Mouse (Mus musculus): ENCODE data around the gene Tubb3. TPM values are rescaled to one million over a fixed set of nuclear protein-coding genes. Genes with fewer than 3 reads are reported as not detected.
"Not testable (repeated sequence)": the region's sequence is repeated elsewhere in the genome, so short reads cannot be mapped to it uniquely, and the experiment has no call there.

Gene Tubb3
- polyA plus RNA-seq, 1 experiment from 2014 or later, result 23.9 TPM

DNA sequence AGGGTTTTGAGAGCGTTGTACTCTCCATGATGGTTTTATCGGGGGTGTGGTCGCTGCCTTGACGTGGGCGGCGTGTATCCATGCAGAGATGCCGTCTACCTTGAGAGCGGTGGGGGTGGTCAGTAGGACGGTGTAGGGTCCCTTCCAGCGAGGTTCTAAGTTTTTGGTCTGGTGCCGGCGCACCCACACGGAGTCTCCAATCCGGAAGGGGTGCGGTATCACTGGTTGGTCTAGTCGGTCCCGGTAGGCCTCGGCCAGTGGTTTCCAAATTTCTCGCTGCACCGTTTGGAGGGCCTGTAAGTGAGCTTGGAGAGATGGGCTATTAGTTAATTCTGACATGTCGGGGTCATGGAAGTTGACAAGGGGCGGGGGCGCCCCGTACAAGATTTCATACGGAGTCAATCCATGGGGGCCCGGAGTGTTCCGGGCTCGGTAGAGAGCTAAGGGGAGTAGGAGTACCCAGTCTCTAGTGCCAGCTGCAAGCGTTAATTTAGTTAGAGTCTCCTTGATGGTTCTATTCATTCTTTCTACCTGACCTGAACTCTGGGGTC is 17.2 kb downstream of the Tubb3 start:
- H3K9me3 ChIP-seq (ENCODE audit: control insufficient read depth), result peaks cover 30% of the 10 kb centered on the region; the same call in 1 of the 2 replicates
- no peak for TF ChIP-seq CTCF (IDR thresholded peaks at IDR 0.05; ENCODE audit: low read depth)
- H3K27ac ChIP-seq (ENCODE audit: low read depth, low read length), result no peak overlapping the region
- no peaks in the 10 kb centered on the region for H3K4me1 ChIP-seq (replicated peaks; ENCODE audit: control insufficient read depth, insufficient read depth, low read length)
- H3K9ac ChIP-seq (ENCODE audit: low read depth, low read length), result no peak overlapping the region
- H3K27me3 ChIP-seq (replicated peaks; ENCODE audit: control insufficient read depth, insufficient read depth, low read length), result no peaks in the 10 kb centered on the region
- H3K4me3 ChIP-seq (ENCODE audit: low read depth, low read length), result no peak overlapping the region
- no peaks in the 10 kb centered on the region for H3K36me3 ChIP-seq (ENCODE audit: control insufficient read depth, insufficient read depth)
- 98% methylated on average over 29 of the region's 29 CpGs for WGBS
- no peak overlapping the region for H3K4me2 ChIP-seq (replicated peaks; ENCODE audit: low read depth)
- ATAC-seq, result no peak

- Histone ChIP-seq H3K4me1 (replicated peaks; ENCODE audit: control insufficient read depth, insufficient read depth, low read length) (no peaks in the 10 kb centered on the region), H3K9ac (ENCODE audit: low read depth, low read length) (no peak overlapping the region), H3K9me3 (ENCODE audit: control insufficient read depth) (peaks cover 30% of the 10 kb centered on the region; the same call in 1 of the 2 replicates), H3K36me3 (ENCODE audit: control insufficient read depth, insufficient read depth) (no peaks in the 10 kb centered on the region), H3K4me2 (replicated peaks; ENCODE audit: low read depth) (no peak overlapping the region), H3K27me3 (replicated peaks; ENCODE audit: control insufficient read depth, insufficient read depth, low read length) (no peaks in the 10 kb centered on the region), H3K4me3 (ENCODE audit: low read depth, low read length) (no peak overlapping the region), H3K27ac (ENCODE audit: low read depth, low read length) (no peak overlapping the region)
- WGBS, result 96% methylated on average over 23 of the region's 23 CpGs
- ATAC-seq, result no peak
- TF ChIP-seq CTCF (IDR thresholded peaks at IDR 0.05; ENCODE audit: low read depth), result no peak
Measured at GRCm38 (mm10) chr8:123428939-123429721, 17.9 kb downstream of the Tubb3 start.

DNA sequence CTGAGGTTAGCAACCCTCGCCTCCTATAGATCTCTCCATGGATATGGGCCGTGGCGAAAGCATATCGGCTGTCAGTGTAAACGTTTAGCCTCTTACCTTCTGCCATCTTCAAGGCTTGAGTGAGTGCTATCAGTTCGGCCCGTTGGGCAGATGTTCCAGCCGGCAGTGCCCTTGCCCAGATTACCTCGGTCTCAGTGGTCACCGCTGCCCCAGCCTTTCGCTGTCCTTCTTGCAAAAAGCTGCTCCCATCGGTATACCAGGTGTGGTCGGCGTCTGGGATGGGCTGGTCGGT is 18.4 kb downstream of the Tubb3 start:
- 93% methylated on average over 15 of the region's 15 CpGs for WGBS
- H3K27me3 ChIP-seq (replicated peaks; ENCODE audit: control insufficient read depth, insufficient read depth, low read length); H3K4me1 ChIP-seq (replicated peaks; ENCODE audit: control insufficient read depth, insufficient read depth, low read length); H3K4me3 ChIP-seq (ENCODE audit: low read depth, low read length); H3K27ac ChIP-seq (ENCODE audit: low read depth, low read length); H3K36me3 ChIP-seq (ENCODE audit: control insufficient read depth, insufficient read depth); ATAC-seq; H3K4me2 ChIP-seq (replicated peaks; ENCODE audit: low read depth); H3K9ac ChIP-seq (ENCODE audit: low read depth, low read length): not testable (repeated sequence)
- H3K9me3 ChIP-seq (ENCODE audit: control insufficient read depth), result peaks cover 30% of the 10 kb centered on the region; the same call in 1 of the 2 replicates

DNA sequence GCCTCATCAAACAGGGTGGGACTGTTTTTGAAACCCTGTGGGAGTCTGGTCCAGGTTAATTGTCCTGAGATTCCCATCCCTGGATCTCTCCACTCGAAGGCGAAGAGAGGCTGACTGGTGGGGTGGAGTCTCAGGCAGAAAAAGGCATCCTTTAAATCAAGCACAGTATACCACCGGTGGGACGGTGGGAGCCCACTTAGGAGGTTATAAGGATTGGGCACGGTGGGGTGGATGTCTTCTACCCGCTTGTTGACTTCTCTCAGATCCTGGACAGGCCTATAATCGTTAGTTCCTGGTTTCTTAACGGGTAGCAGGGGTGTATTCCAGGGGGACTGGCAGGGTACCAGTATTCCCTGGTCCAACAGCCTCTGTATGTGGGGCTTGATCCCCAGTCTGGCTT is 19.7 kb downstream of the Tubb3 start:
- ATAC-seq; H3K4me2 ChIP-seq (replicated peaks; ENCODE audit: low read depth); H3K27ac ChIP-seq (ENCODE audit: low read depth, low read length); H3K9ac ChIP-seq (ENCODE audit: low read depth, low read length); H3K4me1 ChIP-seq (replicated peaks; ENCODE audit: control insufficient read depth, insufficient read depth, low read length); H3K4me3 ChIP-seq (ENCODE audit: low read depth, low read length); H3K36me3 ChIP-seq (ENCODE audit: control insufficient read depth, insufficient read depth); H3K27me3 ChIP-seq (replicated peaks; ENCODE audit: control insufficient read depth, insufficient read depth, low read length): not testable (repeated sequence)
- 87% methylated on average over 8 of the region's 8 CpGs for WGBS
- peaks cover 30% of the 10 kb centered on the region; the same call in 1 of the 2 replicates for H3K9me3 ChIP-seq (ENCODE audit: control insufficient read depth)

DNA sequence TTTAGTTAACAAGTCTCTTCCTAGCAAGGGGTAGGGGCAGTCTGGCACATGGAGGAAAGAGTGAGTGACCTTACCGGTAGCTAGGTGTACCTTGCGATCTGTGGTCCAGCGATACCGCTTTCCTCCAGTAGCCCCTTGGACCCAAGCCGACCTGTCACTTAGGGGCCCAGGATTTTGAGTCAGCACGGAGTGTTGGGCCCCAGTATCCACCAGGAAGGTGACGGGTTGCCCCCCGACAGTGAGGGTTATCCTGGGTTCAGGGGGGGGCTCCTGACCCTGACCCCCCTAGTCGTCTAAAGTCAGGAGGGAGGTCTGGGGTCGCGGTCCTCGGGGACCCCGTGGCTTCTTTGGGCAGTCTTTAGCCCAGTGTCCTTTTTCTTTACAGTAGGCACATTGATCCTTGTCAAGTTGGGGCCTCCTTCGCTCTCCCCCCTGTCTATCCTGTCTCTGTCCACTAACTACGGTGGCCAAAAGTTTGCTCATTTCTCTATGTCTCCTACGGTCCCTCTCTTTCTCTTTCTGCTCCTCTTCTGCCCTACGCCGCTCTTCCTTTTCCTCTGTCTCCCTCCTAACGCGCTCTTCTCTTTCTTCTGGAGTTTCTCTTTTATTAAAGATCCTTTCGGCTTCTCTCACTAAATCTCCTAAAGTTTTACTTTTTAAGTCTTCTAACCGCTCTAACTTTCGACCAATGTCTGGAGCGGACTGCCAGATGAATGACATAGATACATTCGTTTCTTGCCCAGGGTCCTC is 20.6 kb downstream of the Tubb3 start:
- Histone ChIP-seq H3K4me2 (replicated peaks; ENCODE audit: low read depth) (no peak overlapping the region), H3K4me3 (ENCODE audit: low read depth, low read length) (no peak overlapping the region), H3K4me1 (replicated peaks; ENCODE audit: control insufficient read depth, insufficient read depth, low read length) (no peaks in the 10 kb centered on the region), H3K27ac (ENCODE audit: low read depth, low read length) (no peak overlapping the region), H3K9me3 (ENCODE audit: control insufficient read depth) (peaks cover 30% of the 10 kb centered on the region; the same call in 1 of the 2 replicates), H3K36me3 (ENCODE audit: control insufficient read depth, insufficient read depth) (no peaks in the 10 kb centered on the region), H3K9ac (ENCODE audit: low read depth, low read length) (no peak overlapping the region), H3K27me3 (replicated peaks; ENCODE audit: control insufficient read depth, insufficient read depth, low read length) (no peaks in the 10 kb centered on the region)
- no peak for ATAC-seq
- TF ChIP-seq CTCF (IDR thresholded peaks at IDR 0.05; ENCODE audit: low read depth), result no peak
- WGBS, result 97% methylated on average over 25 of the region's 25 CpGs

- Histone ChIP-seq H3K4me1 (replicated peaks; ENCODE audit: control insufficient read depth, insufficient read depth, low read length) (no peaks in the 10 kb centered on the region), H3K36me3 (ENCODE audit: control insufficient read depth, insufficient read depth) (no peaks in the 10 kb centered on the region), H3K27me3 (replicated peaks; ENCODE audit: control insufficient read depth, insufficient read depth, low read length) (no peaks in the 10 kb centered on the region), H3K4me2 (replicated peaks; ENCODE audit: low read depth) (no peak overlapping the region), H3K27ac (ENCODE audit: low read depth, low read length) (no peak overlapping the region), H3K9ac (ENCODE audit: low read depth, low read length) (no peak overlapping the region), H3K9me3 (ENCODE audit: control insufficient read depth) (peaks cover 28% of the 10 kb centered on the region; the same call in 1 of the 2 replicates), H3K4me3 (ENCODE audit: low read depth, low read length) (no peak overlapping the region)
- 96% methylated on average over 16 of the region's 16 CpGs for WGBS
- no peak for TF ChIP-seq CTCF (IDR thresholded peaks at IDR 0.05; ENCODE audit: low read depth)
- no peak for ATAC-seq
Measured at GRCm38 (mm10) chr8:123432381-123432780, 21.2 kb downstream of the Tubb3 start.

DNA sequence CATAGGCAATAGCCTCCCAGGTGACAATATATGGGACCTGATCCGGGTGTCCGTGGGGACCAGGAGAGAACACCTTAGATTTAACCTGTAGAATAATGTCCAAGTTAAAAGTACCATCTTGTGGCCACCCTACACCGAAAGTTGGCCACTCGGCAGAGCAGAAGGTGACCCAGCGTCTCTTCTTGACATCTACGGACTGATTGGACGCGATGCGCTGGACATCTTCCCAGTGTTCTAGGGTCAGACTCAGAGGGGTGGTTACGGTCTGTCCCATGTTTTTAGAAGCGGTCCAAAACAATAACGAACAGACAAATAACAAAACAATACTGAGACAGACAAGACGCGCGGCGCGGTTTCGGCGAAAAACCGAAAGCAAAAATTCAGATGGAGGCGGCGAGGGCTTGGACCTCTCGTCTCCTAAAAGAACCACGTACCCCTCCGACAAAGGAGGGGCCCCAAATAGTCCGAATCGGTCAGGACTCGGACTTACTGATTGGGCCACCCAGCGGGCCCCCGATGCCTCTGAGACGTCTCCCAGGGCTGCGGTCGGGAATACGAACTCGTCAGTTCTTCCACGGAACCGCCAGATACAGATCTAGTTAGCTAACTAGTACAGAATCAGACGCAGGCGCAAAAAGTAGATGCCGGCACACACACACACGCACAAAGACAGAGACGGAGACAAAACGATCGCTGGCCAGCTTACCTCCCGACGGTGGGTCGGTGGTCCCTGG is 22.2 kb downstream of the Tubb3 start:
- H3K4me2 ChIP-seq (replicated peaks; ENCODE audit: low read depth); ATAC-seq; H3K36me3 ChIP-seq (ENCODE audit: control insufficient read depth, insufficient read depth); H3K9ac ChIP-seq (ENCODE audit: low read depth, low read length); H3K27me3 ChIP-seq (replicated peaks; ENCODE audit: control insufficient read depth, insufficient read depth, low read length); H3K4me3 ChIP-seq (ENCODE audit: low read depth, low read length); H3K27ac ChIP-seq (ENCODE audit: low read depth, low read length); H3K4me1 ChIP-seq (replicated peaks; ENCODE audit: control insufficient read depth, insufficient read depth, low read length): not testable (repeated sequence)
- 97% methylated on average over 40 of the region's 47 CpGs for WGBS
- H3K9me3 ChIP-seq (ENCODE audit: control insufficient read depth), result peaks cover 18% of the 10 kb centered on the region; the same call in 1 of the 2 replicates
